Mouse (Mus musculus) forebrain, embryonic 14.5 days (tissue): ENCODE data around the gene Rbks. TPM values are rescaled to one million over a fixed set of nuclear protein-coding genes. Genes with fewer than 3 reads are reported as not detected.
"Not testable (repeated sequence)": the region's sequence is repeated elsewhere in the genome, so short reads cannot be mapped to it uniquely, and the experiment has no call there.

Experiments used
- ATAC-seq: fragments of 200-750 bp; cut with Nextera tagmentation; 2 replicates; pipeline ENCODE4 v1.8.0; 2017; ENCODE audit warnings: mild to moderate bottlenecking, moderate library complexity
- DNase-seq: peaks from one replicate; pipeline ENCODE4 v3.0.0-alpha.2; 2015; ENCODE audit warnings: low spot score
- H3K27ac ChIP-seq: fragments of 300-500 bp; sonication (generic); 2 replicates; pipeline ENCODE4 v1.5.1; 2014; ENCODE audit warnings: low read depth, mild to moderate bottlenecking, control low read depth, low read length, moderate library complexity
- H3K27me3 ChIP-seq: fragments of 300-500 bp; sonication (generic); replicated peaks from 2 replicates; pipeline ENCODE4 v1.6.1; 2014; ENCODE audit warnings: low read length, control low read depth, mixed read lengths; ENCODE audit not compliant: control insufficient read depth, insufficient read depth
- H3K36me3 ChIP-seq: fragments of 300-500 bp; sonication (generic); 2 replicates; pipeline ENCODE4 v1.6.1; 2014; ENCODE audit warnings: low read length, control low read depth; ENCODE audit not compliant: control insufficient read depth, insufficient read depth
- H3K4me1 ChIP-seq: fragments of 300-500 bp; sonication (generic); 2 replicates; pipeline ENCODE4 v1.6.1; 2014; ENCODE audit warnings: antibody characterized with exemption, low read length, control low read depth; ENCODE audit not compliant: control insufficient read depth, insufficient read depth
- H3K4me2 ChIP-seq: fragments of 300-500 bp; sonication (generic); 2 replicates; pipeline ENCODE4 v1.6.1; 2014; ENCODE audit warnings: mild to moderate bottlenecking, control low read depth, low read length
- H3K4me3 ChIP-seq: fragments of 300-500 bp; sonication (generic); 2 replicates; pipeline ENCODE4 v1.5.1; 2014; ENCODE audit warnings: low read depth, low read length, control low read depth
- H3K9ac ChIP-seq: fragments of 300-500 bp; sonication (generic); 2 replicates; pipeline ENCODE4 v1.6.1; 2014; ENCODE audit warnings: mild to moderate bottlenecking, low read length, control low read depth, moderate library complexity
- H3K9me3 ChIP-seq: fragments of 300-500 bp; sonication (generic); replicated peaks from 2 replicates; pipeline ENCODE4 v1.6.1; 2016; ENCODE audit warnings: low read length, control low read depth, mixed read lengths; ENCODE audit not compliant: control insufficient read depth
- WGBS: fragments of 180-500 bp; shearing (Covaris S2); extraction: QIAGEN DNeasy Blood & Tissue Kit; methylation state at CpG from one replicate; pipeline ENCODE4 v1.1.7; 2014; 5-methylcytosine and 5-hydroxymethylcytosine counted together
- polyA plus RNA-seq: library from polyadenylated mRNA; unstranded; fragments of >200 nt; fragmentation: Nextera tagmentation; extraction: Ambion mirVana; gene quantifications from 2 replicates; pipeline ENCODE4 v1.2.1, GENCODE M21; 2014

The Rbks gene
- polyA plus RNA-seq, 1 experiment from 2014 or later, result 1.9 TPM

DNA sequence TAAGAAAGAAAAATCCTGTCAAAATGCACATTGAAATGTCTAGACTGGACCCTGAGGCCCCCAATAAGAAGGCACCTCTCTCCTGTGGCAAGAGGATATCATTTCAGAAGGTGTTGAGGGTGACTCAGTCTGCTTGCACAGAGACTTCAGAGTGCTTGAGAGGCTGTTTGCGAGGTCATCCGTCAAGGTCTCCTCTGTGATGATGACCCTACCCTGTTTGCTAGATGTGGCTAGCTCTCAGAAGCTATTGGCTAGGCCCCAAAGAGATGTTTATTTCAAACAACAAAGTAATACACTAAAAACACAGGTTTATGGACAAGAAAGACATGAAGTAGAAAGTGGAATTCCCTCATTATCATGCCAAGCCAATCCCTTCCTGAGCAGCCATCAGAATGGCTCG is 55.1 kb downstream of the Rbks start:
- DNase-seq (no peak), ATAC-seq (no peak)

DNA sequence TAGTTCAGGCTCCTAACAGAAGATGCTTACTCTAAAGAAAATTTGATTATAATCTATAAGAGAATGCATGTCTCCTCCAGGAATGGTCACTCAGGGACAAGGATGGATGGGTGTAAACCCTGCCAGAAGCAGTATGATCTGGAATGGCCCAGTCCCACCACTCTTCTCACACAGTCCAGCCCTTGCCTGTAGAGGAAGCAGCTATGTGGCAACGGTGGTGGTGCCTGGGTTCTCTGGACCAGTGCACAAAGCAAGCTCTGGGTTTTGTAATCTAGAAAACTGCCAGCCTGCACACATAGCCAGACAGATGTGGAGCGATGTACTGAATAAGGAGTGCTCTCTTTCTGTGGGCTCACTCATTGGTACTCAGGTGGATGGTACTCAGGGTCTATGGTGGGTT is 56.9 kb downstream of the Rbks start:
- Histone ChIP-seq H3K9ac (no peak overlapping the region), H3K9me3 (no peaks in the 10 kb centered on the region), H3K36me3 (no peaks in the 10 kb centered on the region), H3K4me1 (no peaks in the 10 kb centered on the region), H3K27ac (no peak overlapping the region), H3K4me3 (no peak overlapping the region), H3K4me2 (no peak overlapping the region), H3K27me3 (no peaks in the 10 kb centered on the region)
- ATAC-seq, result no peak
- no peak for DNase-seq
- 95% methylated on average over 2 of the region's 2 CpGs for WGBS

More for the DNA sequence above, 55.1 kb downstream of the Rbks start:
- Histone ChIP-seq H3K4me3 (no peak overlapping the region), H3K36me3 (no peaks in the 10 kb centered on the region), H3K27ac (no peak overlapping the region), H3K9ac (no peak overlapping the region), H3K4me2 (no peak overlapping the region), H3K9me3 (no peaks in the 10 kb centered on the region), H3K27me3 (no peaks in the 10 kb centered on the region), H3K4me1 (no peaks in the 10 kb centered on the region)
- WGBS, result 95% methylated on average over 3 of the region's 3 CpGs

GRCm38 (mm10) chr5:31636636-31637253 is 60.7 kb downstream of the Rbks start:
- H3K27ac ChIP-seq, result no peak overlapping the region
- H3K4me3 ChIP-seq, result no peak overlapping the region
- H3K4me2 ChIP-seq, result no peak overlapping the region
- no peak overlapping the region for H3K9ac ChIP-seq
- WGBS, result 25% methylated on average over 9 of the region's 9 CpGs
- ATAC-seq, result no peak
- H3K4me1 ChIP-seq, result no peaks in the 10 kb centered on the region
- DNase-seq, result no peak
- H3K9me3 ChIP-seq, result no peaks in the 10 kb centered on the region
- no peaks in the 10 kb centered on the region for H3K27me3 ChIP-seq
- no peaks in the 10 kb centered on the region for H3K36me3 ChIP-seq

- 37% methylated on average over 5 of the region's 5 CpGs for WGBS
- H3K9me3 ChIP-seq, result no peaks in the 10 kb centered on the region
- no peaks in the 10 kb centered on the region for H3K27me3 ChIP-seq
- H3K9ac ChIP-seq, result no peak overlapping the region
- DNase-seq (no peak), ATAC-seq (no peak)
- no peak overlapping the region for H3K27ac ChIP-seq
- H3K4me1 ChIP-seq, result no peaks in the 10 kb centered on the region
- H3K4me2 ChIP-seq, result no peak overlapping the region
- no peak overlapping the region for H3K4me3 ChIP-seq
- no peaks in the 10 kb centered on the region for H3K36me3 ChIP-seq
Measured at GRCm38 (mm10) chr5:31634679-31635078, 62.7 kb downstream of the Rbks start.

- 52% methylated on average over 4 of the region's 4 CpGs for WGBS
- Histone ChIP-seq H3K4me3 (no peak overlapping the region), H3K9me3 (no peaks in the 10 kb centered on the region), H3K9ac (no peak overlapping the region), H3K36me3 (no peaks in the 10 kb centered on the region), H3K4me1 (no peaks in the 10 kb centered on the region), H3K4me2 (no peak overlapping the region), H3K27me3 (no peaks in the 10 kb centered on the region), H3K27ac (no peak overlapping the region)
- no peak for ATAC-seq
- DNase-seq, result no peak
Measured at GRCm38 (mm10) chr5:31634161-31634560, 63.3 kb downstream of the Rbks start.

DNA sequence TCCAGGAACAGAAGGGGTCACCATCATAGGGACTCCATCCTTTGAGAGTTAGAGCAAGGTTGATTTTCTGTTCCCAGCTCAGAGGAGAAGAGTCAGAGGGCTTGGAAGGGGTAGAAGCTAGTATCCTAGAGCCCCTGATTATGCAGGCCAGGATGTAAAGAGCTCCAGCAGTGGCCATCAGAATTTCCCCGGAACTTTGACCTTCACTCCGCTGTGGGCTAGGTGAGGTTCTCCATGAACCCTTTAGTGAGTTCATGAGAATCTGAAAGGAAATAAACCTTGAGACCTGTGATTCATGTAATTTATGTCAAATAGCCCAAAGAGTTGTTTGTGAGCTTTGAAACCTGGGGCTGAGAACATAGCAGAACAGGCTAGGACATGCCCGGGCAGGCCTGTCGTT is 66.3 kb downstream of the Rbks start:
- not testable (repeated sequence) for H3K27me3 ChIP-seq, ATAC-seq, DNase-seq, H3K27ac ChIP-seq, H3K36me3 ChIP-seq, H3K4me2 ChIP-seq, H3K4me1 ChIP-seq, H3K9me3 ChIP-seq, H3K9ac ChIP-seq, H3K4me3 ChIP-seq
- WGBS, result 98% methylated on average over 4 of the region's 4 CpGs

GRCm38 (mm10) chr5:31630064-31630463 is 67.4 kb downstream of the Rbks start:
- Histone ChIP-seq H3K27ac (no peak overlapping the region), H3K27me3 (no peaks in the 10 kb centered on the region), H3K4me1 (no peaks in the 10 kb centered on the region), H3K9me3 (no peaks in the 10 kb centered on the region), H3K4me2 (no peak overlapping the region), H3K9ac (no peak overlapping the region), H3K4me3 (no peak overlapping the region), H3K36me3 (no peaks in the 10 kb centered on the region)
- WGBS, result 65% methylated on average over 5 of the region's 5 CpGs
- DNase-seq (peak; percentile 1), ATAC-seq (no peak)

- Histone ChIP-seq H3K4me2 (no peak overlapping the region), H3K27ac (no peak overlapping the region), H3K36me3 (no peaks in the 10 kb centered on the region; the same call in 1 of the 2 replicates)
Measured at GRCm38 (mm10) chr5:31628555-31628954, 68.9 kb downstream of the Rbks start.

GRCm38 (mm10) chr5:31627562-31628526 is 69.6 kb downstream of the Rbks start:
- H3K4me3 ChIP-seq, result no peak overlapping the region
- no peak overlapping the region for H3K27ac ChIP-seq
- no peaks in the 10 kb centered on the region for H3K27me3 ChIP-seq
- H3K9ac ChIP-seq, result no peak overlapping the region
- H3K4me1 ChIP-seq, result no peaks in the 10 kb centered on the region
- H3K4me2 ChIP-seq, result no peak overlapping the region
- H3K36me3 ChIP-seq, result no peaks in the 10 kb centered on the region; the same call in 1 of the 2 replicates
- 71% methylated on average over 9 of the region's 9 CpGs for WGBS
- H3K9me3 ChIP-seq, result no peaks in the 10 kb centered on the region
- ATAC-seq, result no peak
- no peak for DNase-seq

More at GRCm38 (mm10) chr5:31628555-31628954, 68.9 kb downstream of the Rbks start:
- WGBS, result 93% methylated on average over 8 of the region's 8 CpGs
- ATAC-seq, result no peak
- DNase-seq, result no peak
- Histone ChIP-seq H3K27me3 (no peaks in the 10 kb centered on the region), H3K9me3 (no peaks in the 10 kb centered on the region), H3K9ac (no peak overlapping the region), H3K4me3 (no peak overlapping the region), H3K4me1 (no peaks in the 10 kb centered on the region)
